Mouse (Mus musculus) testis, postnatal 14 days (tissue): ENCODE data around the gene Armc2.
"Not testable (repeated sequence)": the region's sequence is repeated elsewhere in the genome, so short reads cannot be mapped to it uniquely, and the experiment has no call there.

Experiments
- DNase-seq: peaks from one replicate; pipeline ENCODE4 v3.0.0; 2021; ENCODE audit warnings: low spot score

The Armc2 gene

DNA sequence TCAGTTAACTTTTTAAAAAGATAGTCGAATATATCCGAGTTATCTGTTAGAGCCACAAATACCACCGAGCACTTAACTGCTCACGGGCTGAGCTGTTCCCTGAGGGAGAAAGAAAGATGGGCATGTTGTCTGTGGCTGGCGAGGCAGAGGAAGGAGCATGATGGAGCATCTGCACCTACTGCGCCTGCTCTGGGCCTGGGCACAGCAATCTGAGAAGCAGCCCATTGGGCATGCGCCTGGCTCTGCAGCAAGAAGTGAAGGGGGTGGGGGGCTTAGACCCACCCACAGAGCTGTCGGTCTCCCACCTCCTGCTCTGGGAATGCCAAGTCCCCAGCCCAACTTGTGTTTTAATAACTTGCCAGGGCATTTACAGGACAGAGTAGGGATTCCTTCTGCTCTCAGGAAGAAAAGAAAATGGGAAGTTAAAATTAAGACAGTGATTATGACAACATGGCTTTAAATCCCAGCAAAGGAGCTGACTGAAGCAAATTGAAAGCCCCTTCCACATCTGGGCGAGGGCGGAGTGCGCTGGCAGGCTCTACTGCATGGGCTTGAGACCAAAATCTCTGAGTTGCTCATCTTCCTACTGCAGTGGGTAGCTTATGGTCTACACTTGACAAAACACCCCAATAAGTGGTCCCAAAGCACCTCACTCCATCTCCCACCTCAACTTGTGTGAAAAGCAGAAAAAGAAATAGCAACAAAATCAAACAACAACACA lies 50.2 kb downstream of the Armc2 start:
- no peak for DNase-seq

DNA sequence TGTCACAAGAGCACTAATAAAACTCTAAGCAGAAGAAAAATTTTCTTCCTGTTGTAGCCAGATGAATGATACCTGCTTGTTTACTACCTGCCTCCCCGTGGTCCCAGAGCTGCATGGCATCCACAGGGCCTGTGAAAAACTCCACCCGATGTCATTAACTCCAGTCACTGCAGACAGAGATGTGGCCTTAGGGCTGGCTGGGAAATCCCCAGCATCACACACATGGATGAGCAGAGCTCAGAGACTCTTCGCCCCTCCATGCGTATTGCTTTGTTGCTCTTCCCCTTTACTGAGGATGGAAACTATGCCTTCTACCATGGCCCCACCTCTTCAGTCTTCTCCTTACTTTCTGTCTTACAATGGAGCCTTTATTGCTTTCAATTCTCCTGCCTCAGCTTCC lies 55.5 kb downstream of the Armc2 start:
- DNase-seq: no peak

DNA sequence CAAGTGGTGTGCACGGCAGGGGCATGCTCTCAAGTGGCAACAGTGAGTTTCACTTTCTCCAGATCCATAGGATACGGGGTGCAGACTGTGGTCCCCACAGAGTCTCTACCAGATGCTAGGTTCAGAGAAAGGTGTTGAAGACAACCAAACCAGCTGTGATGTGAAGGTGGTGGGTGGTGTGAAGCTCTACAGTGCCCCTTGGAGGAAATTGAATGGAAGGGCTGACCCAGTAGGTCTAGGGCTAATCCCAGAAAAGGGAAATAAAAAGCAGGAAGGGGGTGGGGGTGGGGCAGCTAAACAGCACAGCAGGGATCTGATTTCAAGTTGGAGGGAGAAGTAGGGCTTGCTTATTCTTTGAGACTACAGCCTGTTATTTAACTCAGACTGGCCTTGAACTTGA lies 58.4 kb downstream of the Armc2 start:
- no peak for DNase-seq

DNA sequence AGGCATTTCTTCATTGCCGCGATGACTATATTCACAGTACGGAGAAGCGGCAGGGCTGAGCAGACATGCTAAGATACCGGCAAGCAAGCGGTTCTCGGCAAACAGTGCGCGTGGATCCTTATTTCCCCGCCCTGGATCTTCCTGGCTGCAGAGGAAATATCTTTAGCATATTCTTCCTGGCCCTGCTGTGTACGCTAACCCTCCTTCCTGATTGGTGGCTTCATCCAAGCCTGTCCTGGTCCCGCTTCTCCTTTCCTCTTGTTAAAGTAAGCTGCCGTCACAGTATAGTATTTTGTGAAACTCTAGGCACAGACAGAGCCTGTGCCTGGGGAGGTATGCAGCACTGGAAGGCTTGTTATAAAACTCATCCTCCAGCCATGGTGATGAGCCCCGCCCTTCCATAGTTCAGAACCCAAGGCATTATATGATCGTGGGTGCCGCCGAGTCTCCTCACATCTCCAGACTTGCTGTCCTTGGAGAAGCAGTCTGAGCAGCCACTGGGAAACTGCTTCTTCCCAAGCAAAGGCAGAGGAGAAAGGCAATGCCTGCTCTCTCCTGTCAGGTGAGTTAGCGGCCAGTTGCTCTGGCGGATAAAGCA lies 59.5 kb downstream of the Armc2 start:
- no peak for DNase-seq

GRCm38 (mm10) chr10:41957421-41958225 lies 60.6 kb downstream of the Armc2 start:
- no peak for DNase-seq

- DNase-seq: no peak
Measured at GRCm38 (mm10) chr10:41953528-41953864, 64.7 kb downstream of the Armc2 start.

GRCm38 (mm10) chr10:41952850-41953527 lies 65.3 kb downstream of the Armc2 start:
- peak; percentile 32 for DNase-seq

- DNase-seq: not testable (repeated sequence)
Measured at GRCm38 (mm10) chr10:41952354-41952753, 65.9 kb downstream of the Armc2 start.

DNA sequence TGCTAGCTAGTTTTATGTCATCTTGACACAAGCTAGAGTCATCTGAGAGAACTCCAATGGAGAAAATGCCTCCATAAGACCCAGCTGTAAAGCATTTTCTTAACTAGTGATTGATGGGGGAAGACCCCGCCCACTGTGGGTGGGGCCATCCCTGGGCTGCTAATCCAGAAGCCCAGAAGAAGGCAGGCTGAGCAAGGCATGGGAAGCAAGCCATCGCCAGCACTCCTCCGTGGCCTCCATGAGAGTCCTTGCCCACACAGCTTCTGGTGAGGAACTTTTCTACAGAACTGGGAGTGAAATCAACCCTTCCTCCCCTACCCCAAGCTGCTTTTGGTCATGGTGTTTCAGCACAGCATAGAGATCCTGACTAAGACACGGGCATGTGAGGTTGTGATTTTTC lies 79.2 kb downstream of the Armc2 start:
- no peak for DNase-seq

DNA sequence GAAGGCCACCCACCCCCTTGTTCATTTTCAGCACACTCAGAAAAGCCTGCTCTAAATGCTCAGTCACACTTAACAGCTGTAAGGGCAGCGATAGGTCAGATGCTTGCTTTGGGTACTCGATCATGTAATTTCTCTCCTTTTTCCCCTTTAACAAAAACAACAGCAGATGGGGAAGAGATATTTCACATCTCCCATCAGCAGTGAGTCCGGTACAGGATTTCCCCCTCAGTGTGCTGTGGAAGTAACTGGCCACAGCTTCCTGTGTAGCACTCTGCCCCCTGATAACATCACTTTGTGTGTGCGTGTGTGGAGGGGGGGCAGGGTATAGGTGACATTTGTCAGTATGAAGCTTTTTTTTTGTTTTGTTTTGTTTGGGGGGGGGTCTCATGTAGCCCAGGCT lies 81.1 kb downstream of the Armc2 start:
- DNase-seq: no peak

DNA sequence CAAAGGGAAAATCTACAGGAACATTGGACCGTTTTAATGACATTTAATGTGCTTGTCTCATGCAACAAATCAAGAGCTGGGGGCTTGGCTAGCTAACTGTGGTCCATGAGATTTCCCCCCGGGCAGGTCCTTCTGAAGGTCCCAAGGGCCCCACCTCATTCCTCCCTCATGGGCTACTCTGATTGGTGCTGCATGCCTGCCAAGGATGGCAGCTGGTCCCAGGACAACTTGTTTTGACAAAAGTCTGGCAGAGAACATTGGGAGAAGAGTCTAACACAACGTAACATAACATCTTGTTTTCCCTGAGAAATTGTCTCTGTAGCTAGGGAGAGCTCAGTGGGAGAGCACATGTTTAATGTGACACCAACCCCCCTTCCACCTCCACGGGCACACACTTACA lies 82.1 kb downstream of the Armc2 start:
- DNase-seq: peak; percentile 44

- DNase-seq: no peak
Measured at GRCm38 (mm10) chr10:41935476-41935829, 82.8 kb downstream of the Armc2 start.

DNA sequence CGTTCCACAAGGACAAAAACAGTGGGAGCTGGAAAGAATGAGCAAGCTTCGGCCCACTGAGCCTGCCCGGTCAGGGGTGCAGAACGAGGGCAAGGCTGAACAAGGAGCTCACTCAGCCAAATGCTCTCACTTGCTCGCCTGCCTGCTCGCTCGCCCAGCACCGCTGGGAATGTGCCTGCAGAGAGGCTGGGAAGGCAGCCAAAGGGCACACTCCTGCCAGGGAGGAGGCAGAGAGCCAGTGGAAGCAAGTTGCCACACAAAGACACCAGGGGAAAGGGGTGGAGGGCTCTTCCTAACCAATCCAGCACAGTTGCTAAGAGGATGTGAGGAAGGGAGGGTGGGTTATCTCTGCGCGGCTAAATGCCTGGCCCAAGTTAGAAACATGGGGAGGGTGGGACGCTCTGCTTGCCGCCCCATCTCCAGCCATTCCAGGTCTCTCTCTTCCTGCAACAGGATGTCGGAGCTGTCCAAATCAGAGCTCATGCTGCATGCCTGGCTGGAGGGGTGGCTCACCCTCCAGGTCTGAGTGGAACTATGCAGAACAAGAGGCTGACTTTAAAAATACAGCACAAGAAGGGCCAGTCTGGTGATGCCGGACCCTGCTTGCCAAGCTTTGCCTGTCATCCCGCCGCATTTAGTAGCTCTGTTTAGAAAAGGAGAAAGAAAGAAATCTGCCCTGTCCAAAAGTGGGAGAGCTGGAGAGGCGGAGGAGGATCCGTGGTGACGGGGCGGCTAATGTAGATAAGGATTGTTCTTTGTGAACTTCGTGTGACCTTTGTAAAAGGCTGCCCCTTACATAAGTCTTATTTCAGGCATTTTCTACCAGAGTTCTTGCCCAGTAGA lies 83.4 kb downstream of the Armc2 start:
- DNase-seq: peak; percentile 83

GRCm38 (mm10) chr10:41933536-41933935 lies 84.7 kb downstream of the Armc2 start:
- DNase-seq: peak; percentile 48

DNA sequence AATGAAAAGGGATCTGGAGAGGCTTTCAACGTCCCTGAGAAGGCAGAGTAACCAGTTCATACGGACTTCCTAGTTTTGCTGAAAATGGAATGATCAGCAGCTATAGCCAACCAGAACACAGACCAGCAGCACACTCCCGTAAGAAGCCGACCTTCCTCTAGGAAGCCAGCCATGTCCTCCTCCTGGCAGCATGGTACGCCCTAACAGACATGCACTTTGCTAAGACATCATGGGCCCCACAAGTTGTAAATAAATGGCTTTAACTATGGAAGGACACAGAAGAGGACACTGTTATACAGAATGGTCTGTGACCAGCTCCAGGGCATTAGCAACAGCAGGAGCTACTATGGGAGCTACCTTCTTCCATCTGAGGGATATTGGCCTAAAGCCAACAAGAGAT lies 85.3 kb downstream of the Armc2 start:
- DNase-seq: no peak

DNA sequence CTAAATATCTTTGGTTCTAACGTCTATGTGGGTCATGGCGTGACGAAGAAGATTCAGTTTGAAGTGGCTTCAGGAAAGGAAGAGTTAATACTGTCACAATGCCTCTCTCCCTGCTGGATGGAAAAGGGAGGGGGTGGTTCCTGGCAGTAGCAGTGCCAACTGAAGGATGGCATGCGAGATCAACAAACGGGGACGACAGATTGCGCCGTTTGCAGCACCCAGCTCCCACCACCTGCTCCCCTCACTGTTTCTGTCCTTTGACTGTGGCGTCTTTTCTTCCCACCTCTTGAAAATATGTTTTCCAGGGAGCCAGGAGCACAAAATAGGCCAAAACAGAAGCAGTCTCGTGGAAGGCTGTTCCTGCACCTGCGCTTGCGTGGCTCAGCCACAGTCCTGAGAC lies 86.3 kb downstream of the Armc2 start:
- no peak for DNase-seq

GRCm38 (mm10) chr10:41930966-41931365 lies 87.3 kb downstream of the Armc2 start:
- DNase-seq: no peak

- DNase-seq: peak; percentile 29
Measured at GRCm38 (mm10) chr10:41926726-41927125, 91.5 kb downstream of the Armc2 start.

DNA sequence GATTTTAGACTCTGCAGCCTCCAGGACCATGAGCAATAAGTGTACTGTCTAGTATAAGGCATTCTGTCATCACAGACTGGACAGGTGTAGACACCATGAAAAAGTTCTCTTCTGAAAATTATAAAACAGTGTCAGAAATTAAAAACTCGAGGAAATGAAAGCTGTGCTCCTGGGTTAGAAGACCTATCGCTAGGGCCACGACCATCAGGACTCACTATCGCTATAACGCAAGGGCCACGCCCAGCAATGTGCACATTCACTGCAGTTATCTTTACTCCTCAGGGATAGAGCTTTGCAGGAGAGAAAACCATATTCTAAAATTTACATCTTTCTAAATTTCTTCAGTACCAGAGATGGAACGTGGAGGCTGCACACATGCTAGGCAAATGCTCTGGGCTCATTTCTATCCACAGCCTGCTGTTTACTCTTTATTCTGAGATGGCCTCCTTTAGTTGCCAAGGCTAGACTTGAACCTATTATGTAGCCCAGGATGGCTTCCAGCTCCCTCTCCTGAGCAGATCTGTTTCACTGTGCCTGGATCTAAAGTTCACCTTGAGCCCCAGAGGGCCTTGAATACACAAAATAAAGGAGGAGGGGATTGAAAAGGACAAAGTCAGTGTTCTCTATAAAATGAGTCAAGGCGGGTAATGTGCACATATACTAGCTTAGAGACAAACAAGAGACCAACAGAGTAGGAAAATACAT lies 105.8 kb downstream of the Armc2 start:
- no peak for DNase-seq

DNA sequence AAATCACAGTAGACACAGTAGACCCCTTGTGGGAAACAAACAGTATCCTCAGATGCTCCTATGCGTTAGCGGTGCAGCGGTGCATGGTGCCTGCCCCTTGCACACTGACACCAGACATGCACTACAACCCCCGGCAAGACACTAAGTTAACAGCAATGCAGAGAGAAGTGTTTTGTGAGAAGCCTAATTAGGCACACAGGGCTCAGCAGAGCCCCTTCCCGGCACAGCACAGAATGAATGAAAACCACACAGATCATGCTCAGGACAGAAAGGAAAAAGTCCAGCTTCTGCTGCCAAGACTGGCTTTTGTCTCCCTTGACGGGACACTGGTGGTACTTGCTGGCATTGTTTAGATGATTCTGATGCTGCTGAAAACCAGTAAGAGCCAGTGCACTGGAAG lies 109.3 kb downstream of the Armc2 start:
- no peak for DNase-seq

DNA sequence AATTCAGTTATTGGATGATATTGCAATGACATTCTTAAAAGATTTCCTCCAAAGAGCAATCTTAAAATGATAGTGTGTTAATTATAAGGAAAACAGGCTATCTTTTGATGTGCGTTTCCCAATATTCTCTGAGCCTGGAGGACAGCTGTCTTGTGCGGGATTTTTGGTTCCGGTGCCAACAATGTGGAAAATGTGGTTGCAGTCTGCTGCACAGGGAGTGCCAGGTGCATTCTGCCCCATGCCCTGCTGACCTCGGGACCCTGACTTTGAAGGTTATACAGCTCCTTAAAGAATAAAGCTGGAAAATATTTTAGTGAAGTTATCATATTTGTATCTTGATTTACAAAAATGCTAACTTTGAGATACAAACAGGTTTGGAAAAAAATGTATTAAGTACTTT lies 110.3 kb downstream of the Armc2 start:
- DNase-seq: no peak
